Mouse (Mus musculus): ENCODE data around the gene Ptpn6.

DNA sequence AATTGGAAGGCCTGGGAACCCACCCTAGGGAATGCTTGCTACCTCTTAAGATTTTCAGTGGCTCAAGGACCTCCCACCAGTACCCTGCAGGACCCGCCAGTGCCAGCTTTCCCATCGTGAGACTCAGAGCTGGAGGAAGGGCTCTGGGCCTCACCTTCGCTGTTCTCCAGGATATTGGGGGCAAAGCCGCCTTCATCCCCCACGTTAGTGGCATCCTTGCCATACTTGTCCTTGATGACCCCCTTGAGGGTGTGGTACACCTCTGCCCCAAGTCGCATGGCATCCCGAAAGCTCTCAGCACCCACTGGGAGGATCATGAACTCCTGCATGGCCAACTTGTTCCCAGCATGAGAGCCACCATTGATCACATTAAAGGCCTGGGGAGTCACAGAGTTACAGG lies 27.4 kb upstream of the Ptpn6 start:
- TF ChIP-seq POLR2A (IDR thresholded peaks at IDR 0.05; ENCODE audit: borderline replicate concordance, extremely low read depth, insufficient read depth, insufficient read length, poor library complexity, severe bottlenecking) (no peak), CTCF (IDR thresholded peaks at IDR 0.05; ENCODE audit: borderline replicate concordance, extremely low read depth, insufficient read depth, insufficient read length) (no peak)
